Mouse (Mus musculus): ENCODE measurements at regions not wholly inside any gene's neighbourhood (a gene's known extent, or its start where the extent isn't known, plus 50 kb on each side); places are given as distances from the start of the nearest gene placed in this dataset.
"Not testable (repeated sequence)": the region's sequence is repeated elsewhere in the genome, so short reads cannot be mapped to it uniquely, and the experiment has no call there.

GRCm38 (mm10) chr16:86210547-86210946 lies 308.9 kb upstream of the Adamts5 start:
- Histone ChIP-seq H3K4me1 (ENCODE audit: control insufficient read depth, insufficient read depth, low read length) (no peaks in the 10 kb centered on the region), H3K4me3 (ENCODE audit: low read depth, low read length) (no peak overlapping the region), H3K27me3 (ENCODE audit: control insufficient read depth, insufficient read depth, low read depth, low read length) (no peaks in the 10 kb centered on the region), H3K36me3 (ENCODE audit: control insufficient read depth, insufficient read depth, low read length) (no peaks in the 10 kb centered on the region), H3K9ac (ENCODE audit: low read depth, low read length) (no peak overlapping the region), H3K9me3 (replicated peaks; ENCODE audit: control insufficient read depth, low read length, poor library complexity, severe bottlenecking) (no peaks in the 10 kb centered on the region), H3K4me2 (ENCODE audit: low read length) (no peak overlapping the region), H3K27ac (ENCODE audit: low read length) (no peak overlapping the region)
- ATAC-seq, result no peak

GRCm38 (mm10) chr16:86209319-86209718 lies 307.7 kb upstream of the Adamts5 start:
- Histone ChIP-seq H3K4me1 (ENCODE audit: control insufficient read depth, insufficient read depth, low read length) (no peaks in the 10 kb centered on the region), H3K4me2 (ENCODE audit: low read length) (no peak overlapping the region), H3K36me3 (ENCODE audit: control insufficient read depth, insufficient read depth, low read length) (no peaks in the 10 kb centered on the region), H3K9me3 (replicated peaks; ENCODE audit: control insufficient read depth, low read length, poor library complexity, severe bottlenecking) (no peaks in the 10 kb centered on the region), H3K27ac (ENCODE audit: low read length) (no peak overlapping the region), H3K27me3 (ENCODE audit: control insufficient read depth, insufficient read depth, low read depth, low read length) (no peaks in the 10 kb centered on the region), H3K4me3 (ENCODE audit: low read depth, low read length) (no peak overlapping the region), H3K9ac (ENCODE audit: low read depth, low read length) (no peak overlapping the region)
- ATAC-seq, result no peak

- H3K36me3 ChIP-seq (ENCODE audit: control insufficient read depth, insufficient read depth, low read length), result no peaks in the 10 kb centered on the region
- no peaks in the 10 kb centered on the region for H3K4me1 ChIP-seq (ENCODE audit: control insufficient read depth, insufficient read depth, low read length)
- no peak for ATAC-seq
- H3K9me3 ChIP-seq (replicated peaks; ENCODE audit: control insufficient read depth, low read length, poor library complexity, severe bottlenecking), result no peaks in the 10 kb centered on the region
- no peak overlapping the region for H3K4me2 ChIP-seq (ENCODE audit: low read length)
- no peak overlapping the region for H3K27ac ChIP-seq (ENCODE audit: low read length)
- H3K4me3 ChIP-seq (ENCODE audit: low read depth, low read length), result no peak overlapping the region
- H3K9ac ChIP-seq (ENCODE audit: low read depth, low read length), result no peak overlapping the region
- 79% methylated on average over 1 of the region's 1 CpGs for WGBS
- no peaks in the 10 kb centered on the region for H3K27me3 ChIP-seq (ENCODE audit: control insufficient read depth, insufficient read depth, low read depth, low read length)
These were observed 288.2 kb upstream of the Adamts5 start for GRCm38 (mm10) chr16:86189874-86190273.

GRCm38 (mm10) chr16:86188966-86189365 lies 287.3 kb upstream of the Adamts5 start:
- ATAC-seq, result no peak

GRCm38 (mm10) chr16:86187609-86188008 lies 286.0 kb upstream of the Adamts5 start:
- H3K4me3 ChIP-seq (ENCODE audit: low read depth, low read length); ATAC-seq; H3K27ac ChIP-seq (ENCODE audit: low read length); H3K36me3 ChIP-seq (ENCODE audit: control insufficient read depth, insufficient read depth, low read length); H3K27me3 ChIP-seq (ENCODE audit: control insufficient read depth, insufficient read depth, low read depth, low read length); H3K4me2 ChIP-seq (ENCODE audit: low read length); H3K9me3 ChIP-seq (replicated peaks; ENCODE audit: control insufficient read depth, low read length, poor library complexity, severe bottlenecking); H3K9ac ChIP-seq (ENCODE audit: low read depth, low read length); H3K4me1 ChIP-seq (ENCODE audit: control insufficient read depth, insufficient read depth, low read length): not testable (repeated sequence)
- WGBS, result 49% methylated on average over 4 of the region's 4 CpGs

More at GRCm38 (mm10) chr16:86188966-86189365, 287.3 kb upstream of the Adamts5 start:
- Histone ChIP-seq H3K4me1 (ENCODE audit: control insufficient read depth, insufficient read depth, low read length) (no peaks in the 10 kb centered on the region), H3K27ac (ENCODE audit: low read length) (no peak overlapping the region), H3K9ac (ENCODE audit: low read depth, low read length) (no peak overlapping the region), H3K36me3 (ENCODE audit: control insufficient read depth, insufficient read depth, low read length) (no peaks in the 10 kb centered on the region), H3K9me3 (replicated peaks; ENCODE audit: control insufficient read depth, low read length, poor library complexity, severe bottlenecking) (no peaks in the 10 kb centered on the region), H3K4me2 (ENCODE audit: low read length) (no peak overlapping the region), H3K4me3 (ENCODE audit: low read depth, low read length) (no peak overlapping the region), H3K27me3 (ENCODE audit: control insufficient read depth, insufficient read depth, low read depth, low read length) (no peaks in the 10 kb centered on the region)
- 91% methylated on average over 3 of the region's 3 CpGs for WGBS

- no peak overlapping the region for H3K9ac ChIP-seq (ENCODE audit: low read depth, low read length)
- H3K27me3 ChIP-seq (ENCODE audit: control insufficient read depth, insufficient read depth, low read depth, low read length), result no peaks in the 10 kb centered on the region
- H3K4me1 ChIP-seq (ENCODE audit: control insufficient read depth, insufficient read depth, low read length), result no peaks in the 10 kb centered on the region
- H3K4me2 ChIP-seq (ENCODE audit: low read length), result no peak overlapping the region
- no peaks in the 10 kb centered on the region for H3K9me3 ChIP-seq (replicated peaks; ENCODE audit: control insufficient read depth, low read length, poor library complexity, severe bottlenecking)
- H3K27ac ChIP-seq (ENCODE audit: low read length), result no peak overlapping the region
- no peak overlapping the region for H3K4me3 ChIP-seq (ENCODE audit: low read depth, low read length)
- WGBS, result 79% methylated on average over 4 of the region's 4 CpGs
- no peak for ATAC-seq
- H3K36me3 ChIP-seq (ENCODE audit: control insufficient read depth, insufficient read depth, low read length), result no peaks in the 10 kb centered on the region
These were observed 257.6 kb upstream of the Adamts5 start for GRCm38 (mm10) chr16:86159021-86159815.

- 67% methylated on average over 3 of the region's 3 CpGs for WGBS
- no peaks in the 10 kb centered on the region for H3K36me3 ChIP-seq (ENCODE audit: control insufficient read depth, insufficient read depth, low read length)
- ATAC-seq, result no peak
- no peak overlapping the region for H3K27ac ChIP-seq (ENCODE audit: low read length)
- H3K4me3 ChIP-seq (ENCODE audit: low read depth, low read length), result no peak overlapping the region
- no peak overlapping the region for H3K4me2 ChIP-seq (ENCODE audit: low read length)
- H3K27me3 ChIP-seq (ENCODE audit: control insufficient read depth, insufficient read depth, low read depth, low read length), result no peaks in the 10 kb centered on the region
- H3K4me1 ChIP-seq (ENCODE audit: control insufficient read depth, insufficient read depth, low read length), result no peaks in the 10 kb centered on the region
- no peak overlapping the region for H3K9ac ChIP-seq (ENCODE audit: low read depth, low read length)
- no peaks in the 10 kb centered on the region for H3K9me3 ChIP-seq (replicated peaks; ENCODE audit: control insufficient read depth, low read length, poor library complexity, severe bottlenecking)
These were observed 236.5 kb upstream of the Adamts5 start for GRCm38 (mm10) chr16:86138171-86138570.

- no peaks in the 10 kb centered on the region for H3K4me1 ChIP-seq (ENCODE audit: control insufficient read depth, insufficient read depth, low read length)
- H3K4me2 ChIP-seq (ENCODE audit: low read length), result no peak overlapping the region
- H3K27ac ChIP-seq (ENCODE audit: low read length), result no peak overlapping the region
- H3K4me3 ChIP-seq (ENCODE audit: low read depth, low read length), result no peak overlapping the region
- H3K36me3 ChIP-seq (ENCODE audit: control insufficient read depth, insufficient read depth, low read length), result no peaks in the 10 kb centered on the region
- no peak for ATAC-seq
- no peaks in the 10 kb centered on the region for H3K9me3 ChIP-seq (replicated peaks; ENCODE audit: control insufficient read depth, low read length, poor library complexity, severe bottlenecking)
- H3K27me3 ChIP-seq (ENCODE audit: control insufficient read depth, insufficient read depth, low read depth, low read length), result no peaks in the 10 kb centered on the region
- 12% methylated on average over 3 of the region's 3 CpGs for WGBS
- H3K9ac ChIP-seq (ENCODE audit: low read depth, low read length), result no peak overlapping the region
These were observed 234.5 kb upstream of the Adamts5 start for GRCm38 (mm10) chr16:86136169-86136568.

GRCm38 (mm10) chr16:86127391-86127790 lies 225.8 kb upstream of the Adamts5 start:
- no peaks in the 10 kb centered on the region for H3K27me3 ChIP-seq (ENCODE audit: control insufficient read depth, insufficient read depth, low read depth, low read length)
- H3K9me3 ChIP-seq (replicated peaks; ENCODE audit: control insufficient read depth, low read length, poor library complexity, severe bottlenecking), result no peaks in the 10 kb centered on the region
- WGBS, result 76% methylated on average over 4 of the region's 4 CpGs
- H3K4me2 ChIP-seq (ENCODE audit: low read length), result no peak overlapping the region
- no peak for ATAC-seq
- no peak overlapping the region for H3K4me3 ChIP-seq (ENCODE audit: low read depth, low read length)
- H3K4me1 ChIP-seq (ENCODE audit: control insufficient read depth, insufficient read depth, low read length), result no peaks in the 10 kb centered on the region
- no peak overlapping the region for H3K27ac ChIP-seq (ENCODE audit: low read length)
- no peak overlapping the region for H3K9ac ChIP-seq (ENCODE audit: low read depth, low read length)
- no peaks in the 10 kb centered on the region for H3K36me3 ChIP-seq (ENCODE audit: control insufficient read depth, insufficient read depth, low read length)
